Mouse (Mus musculus) olfactory bulb, adult 2 months (tissue): ENCODE results near the gene Ilf2.

ENCODE experiments used
- CTCF ChIP-seq: fragments of 200-500 bp; IDR thresholded peaks from 2 replicates; pipeline ENCODE4 v1.5.1; 2012; ENCODE audit warnings: low read depth, mild to moderate bottlenecking, low read length, moderate library complexity; ENCODE audit not compliant: insufficient read depth
- POLR2A ChIP-seq: fragments of 200-500 bp; IDR thresholded peaks from 2 replicates; pipeline ENCODE4 v1.6.1; 2012; ENCODE audit warnings: mild to moderate bottlenecking, low read depth, low read length, moderate library complexity; ENCODE audit not compliant: insufficient read depth

GRCm38 (mm10) chr3:90450874-90451273 is 25.1 kb upstream of the Ilf2 start:
- TF ChIP-seq CTCF: no peak
- TF ChIP-seq POLR2A: no peak
